Mouse (Mus musculus) urinary bladder, postnatal 10 days (tissue): ENCODE data around the gene E030025P04Rik.

Experiments
- DNase-seq: peaks from one replicate; pipeline ENCODE4 v3.0.0; 2022; ENCODE audit warnings: low spot score

Gene E030025P04Rik

GRCm38 (mm10) chr11:109144236-109144635 is at the start of gene E030025P04Rik:
Gene E030025P04Rik, minus strand, starts transcription at chr11:109144369.
- no peak for DNase-seq

GRCm38 (mm10) chr11:109192673-109193557 is 48.7 kb upstream of the E030025P04Rik start:
- DNase-seq = peak; percentile 21

DNA sequence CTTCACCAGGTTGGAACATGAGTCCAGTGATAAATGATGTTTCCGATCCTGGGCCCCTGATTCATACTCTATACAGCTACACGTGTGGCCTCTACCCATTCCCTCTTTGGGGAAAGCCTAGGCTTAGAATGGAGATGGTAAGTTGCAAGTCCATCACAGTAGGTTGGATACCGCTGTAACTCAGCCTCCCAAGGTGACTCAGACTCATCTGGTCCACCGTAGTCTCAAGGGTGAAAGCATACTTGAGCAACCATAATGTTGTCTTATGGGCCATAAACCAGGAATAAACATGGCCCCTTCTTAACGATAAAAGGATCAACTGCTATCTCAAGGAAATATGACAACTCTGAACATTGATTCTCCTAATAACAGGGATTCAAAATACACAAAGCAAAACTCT is 44.1 kb upstream of the E030025P04Rik start:
- DNase-seq = no peak

- no peak for DNase-seq
These were observed 43.5 kb upstream of the E030025P04Rik start for GRCm38 (mm10) chr11:109187631-109188184.

DNA sequence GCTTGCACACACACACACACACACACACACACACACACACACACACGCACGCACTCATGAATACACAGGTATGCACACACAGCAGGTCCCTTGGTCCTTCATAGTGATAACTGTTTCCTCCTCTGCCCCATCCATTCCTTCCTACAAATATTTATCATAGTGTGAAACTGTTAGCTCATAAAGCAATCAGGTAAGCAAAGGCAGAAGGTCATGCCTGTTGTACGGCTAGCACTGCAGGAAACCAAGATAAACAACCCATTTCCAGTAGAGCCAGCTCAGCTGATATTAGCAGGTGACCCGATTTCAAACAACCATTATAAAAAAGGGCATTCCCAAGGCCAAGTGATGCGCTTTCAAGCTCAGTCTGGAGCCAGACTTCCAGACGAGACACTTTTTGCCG is 36.9 kb upstream of the E030025P04Rik start:
- no peak for DNase-seq

GRCm38 (mm10) chr11:109180290-109180689 is 36.1 kb upstream of the E030025P04Rik start:
- DNase-seq = no peak

- no peak for DNase-seq
These were observed 34.8 kb upstream of the E030025P04Rik start for GRCm38 (mm10) chr11:109178788-109179518.

GRCm38 (mm10) chr11:109175376-109175969 is 31.3 kb upstream of the E030025P04Rik start:
- no peak for DNase-seq

DNA sequence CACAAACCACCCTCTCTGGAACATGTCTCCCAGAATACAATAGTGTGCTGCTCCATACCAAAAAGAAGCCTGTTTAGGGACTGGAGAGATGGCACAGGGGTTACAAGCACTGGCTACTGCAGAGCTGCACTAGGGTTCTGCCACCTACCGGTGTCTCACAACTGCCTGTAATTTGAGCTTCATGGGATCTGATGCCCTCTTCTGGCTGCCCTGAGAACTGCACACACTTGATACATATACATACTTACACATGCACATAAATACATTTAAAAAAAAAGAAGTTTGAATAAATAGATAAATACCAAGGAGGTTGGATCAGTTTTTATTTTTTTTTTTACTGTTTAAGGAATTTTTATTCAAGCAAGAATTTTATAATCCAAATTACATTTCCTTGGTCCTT is 28.1 kb upstream of the E030025P04Rik start:
- no peak for DNase-seq

DNA sequence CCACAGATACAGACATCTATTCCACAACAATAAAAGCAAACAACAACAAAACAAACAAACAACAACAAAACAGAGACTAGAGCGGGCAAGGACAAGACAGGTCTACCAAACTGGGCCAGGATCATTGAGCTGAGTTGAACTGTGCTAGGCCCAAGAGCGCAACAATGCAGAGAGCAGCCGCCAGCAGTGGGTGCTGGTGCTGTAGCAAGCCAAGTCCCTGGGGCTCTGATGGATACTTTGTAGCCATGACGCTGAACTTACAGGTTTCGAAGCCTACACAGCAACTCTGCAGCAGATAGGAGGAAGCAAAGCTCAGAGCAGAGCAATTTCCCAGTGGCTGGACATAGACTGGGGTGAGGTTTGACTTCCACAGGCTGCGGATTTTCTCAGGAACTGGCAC is 26.6 kb upstream of the E030025P04Rik start:
- no peak for DNase-seq

DNA sequence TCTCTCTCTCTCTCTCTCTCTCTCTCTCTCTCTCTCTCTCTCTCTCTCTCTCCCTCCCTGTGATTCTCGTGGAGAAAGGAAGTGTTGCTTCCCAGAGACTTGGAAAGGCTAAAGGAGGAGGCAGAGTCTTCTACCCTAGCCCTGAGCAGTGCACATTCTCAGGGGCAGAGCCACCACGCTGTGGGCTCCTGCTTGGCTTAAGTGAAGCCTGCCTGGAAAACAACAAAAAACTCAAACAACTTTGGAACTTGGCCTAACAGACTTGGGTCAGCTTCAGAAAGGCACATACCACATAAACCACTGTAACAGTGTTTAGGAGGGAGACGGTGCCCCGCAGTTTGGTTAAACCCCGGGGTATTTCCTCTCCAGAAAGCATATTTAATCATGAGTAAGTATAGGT is 13.5 kb upstream of the E030025P04Rik start:
- no peak for DNase-seq

GRCm38 (mm10) chr11:109144890-109145341 is 747 bp upstream of the E030025P04Rik start:
- DNase-seq = no peak

- DNase-seq = no peak
These were observed 17.7 kb downstream of the E030025P04Rik start for GRCm38 (mm10) chr11:109126482-109126881.

DNA sequence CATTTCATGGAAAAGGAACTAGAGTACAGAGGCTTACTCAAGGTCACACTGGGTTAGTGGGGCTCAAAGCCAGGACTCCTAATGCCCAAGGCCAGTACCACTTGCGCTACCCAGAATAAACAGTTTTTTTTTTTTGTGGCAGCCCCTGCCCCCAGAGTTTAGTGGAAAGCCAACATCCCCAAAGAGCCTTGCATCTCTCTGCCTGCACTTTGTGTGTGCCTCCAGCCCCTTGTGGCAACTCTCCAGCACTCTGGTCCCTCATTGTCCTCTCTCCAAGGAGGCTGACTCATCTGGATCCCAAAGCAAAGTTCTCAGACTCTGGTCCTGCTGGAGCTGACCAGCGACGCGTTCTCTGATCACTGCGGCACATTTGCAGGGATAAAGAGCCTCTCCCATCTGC is 18.7 kb downstream of the E030025P04Rik start:
- DNase-seq = no peak

- no peak for DNase-seq
These were observed 19.9 kb downstream of the E030025P04Rik start for GRCm38 (mm10) chr11:109124284-109124683.

DNA sequence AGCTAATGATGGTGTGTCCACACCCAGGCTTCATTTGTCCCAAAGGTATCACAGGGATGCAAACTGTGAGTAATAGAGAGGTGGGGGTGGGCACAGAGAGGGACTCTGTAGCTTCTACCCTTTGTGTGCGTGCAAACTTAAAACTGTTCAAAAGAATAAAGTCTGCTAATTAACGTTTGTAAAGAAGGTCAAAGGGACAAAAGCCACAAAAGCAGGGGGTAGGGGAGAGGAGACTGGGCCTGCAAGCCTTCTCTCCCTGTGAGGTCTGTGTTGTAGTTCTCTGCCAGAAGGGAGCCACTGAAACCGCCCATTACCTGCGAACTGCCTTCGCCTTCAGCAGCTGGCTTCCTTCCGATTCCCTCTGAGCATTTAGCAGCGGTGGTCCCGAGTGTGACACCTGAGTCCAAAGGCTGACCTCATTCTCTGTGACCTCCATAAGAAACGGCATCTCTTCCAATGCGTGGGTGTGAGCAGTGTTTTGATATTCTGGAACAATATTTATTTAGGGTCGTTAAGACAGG is 34.3 kb downstream of the E030025P04Rik start:
- no peak for DNase-seq

DNA sequence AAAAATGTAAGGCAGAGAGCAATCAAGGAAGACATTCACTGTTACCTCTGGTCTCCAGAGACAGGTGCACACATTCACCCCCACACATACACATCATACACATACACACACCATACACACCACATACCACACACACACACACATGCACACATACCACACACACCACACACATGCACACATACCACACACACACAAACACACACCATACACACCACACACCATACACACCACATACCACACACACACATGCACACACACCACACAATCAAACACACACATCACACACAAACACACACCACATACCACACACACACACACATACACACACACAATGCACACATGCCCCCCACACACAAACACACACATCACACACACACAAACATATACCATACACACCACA is 35.1 kb downstream of the E030025P04Rik start:
- DNase-seq = no peak

GRCm38 (mm10) chr11:109107518-109108205 is 36.5 kb downstream of the E030025P04Rik start:
- DNase-seq = no peak

- DNase-seq = no peak
These were observed 37.4 kb downstream of the E030025P04Rik start for GRCm38 (mm10) chr11:109106751-109107150.

DNA sequence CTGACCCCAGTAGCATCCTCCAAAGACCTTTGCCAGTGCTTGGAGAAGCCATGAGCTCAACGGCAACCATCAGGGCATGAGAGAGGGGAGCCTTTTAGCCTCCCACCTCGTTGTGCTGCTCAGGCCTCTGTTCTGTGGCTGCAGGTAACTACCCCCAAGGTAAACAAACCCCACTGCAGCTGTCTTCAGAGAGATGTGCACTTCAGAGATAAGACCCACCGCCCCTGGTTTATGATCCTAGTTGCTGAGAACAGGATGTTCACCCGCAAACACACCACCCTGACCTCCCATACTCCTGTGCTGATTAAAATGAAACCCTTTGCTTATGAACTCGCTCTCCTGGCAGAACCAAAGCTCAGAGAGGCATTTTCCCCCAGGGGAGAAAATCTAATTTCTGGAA is 38.0 kb downstream of the E030025P04Rik start:
- no peak for DNase-seq

GRCm38 (mm10) chr11:109103386-109103785 is 40.8 kb downstream of the E030025P04Rik start:
- no peak for DNase-seq
